Mouse (Mus musculus): ENCODE data around the gene Syne1. TPM values are rescaled to one million over a fixed set of nuclear protein-coding genes. Genes with fewer than 3 reads are reported as not detected.

Syne1 gene
- total RNA-seq, 2 experiments from 2014 or later: 56.2 to 61.6 TPM

GRCm38 (mm10) chr10:5032192-5033048 is 518.9 kb downstream of the Syne1 start:
- intact Hi-C loops (cut with DNase I): no loop called here
- no peak for DNase-seq

GRCm38 (mm10) chr10:5029883-5030282 is 521.4 kb downstream of the Syne1 start:
- intact Hi-C loops (cut with DNase I): no loop called here
- no peak for DNase-seq

- intact Hi-C loops (cut with DNase I): no loop called here
- DNase-seq: no peak
Observed at GRCm38 (mm10) chr10:5029161-5029560, 522.1 kb downstream of the Syne1 start.

DNA sequence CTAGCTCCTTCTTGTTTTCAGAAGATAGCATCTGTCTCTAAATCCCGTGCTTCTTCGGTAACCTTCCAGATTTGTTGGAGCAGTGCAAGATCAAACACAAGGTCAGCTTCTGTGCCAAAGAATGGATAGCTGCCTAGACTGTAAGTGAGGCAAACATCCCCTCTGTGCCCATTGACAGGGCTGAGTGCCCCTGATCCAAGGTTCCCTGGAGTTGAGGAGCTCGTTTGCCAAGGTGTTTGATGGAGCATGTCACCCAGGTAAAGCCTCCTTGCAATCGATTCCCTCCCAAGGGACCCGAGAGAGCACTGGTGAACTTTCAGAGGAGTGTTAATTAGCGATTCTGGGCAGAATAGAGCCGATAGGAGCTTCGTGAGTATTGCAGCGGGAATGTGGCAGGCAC is 523.0 kb downstream of the Syne1 start:
- intact Hi-C loops (cut with DNase I): no loop called here
- DNase-seq: no peak

DNA sequence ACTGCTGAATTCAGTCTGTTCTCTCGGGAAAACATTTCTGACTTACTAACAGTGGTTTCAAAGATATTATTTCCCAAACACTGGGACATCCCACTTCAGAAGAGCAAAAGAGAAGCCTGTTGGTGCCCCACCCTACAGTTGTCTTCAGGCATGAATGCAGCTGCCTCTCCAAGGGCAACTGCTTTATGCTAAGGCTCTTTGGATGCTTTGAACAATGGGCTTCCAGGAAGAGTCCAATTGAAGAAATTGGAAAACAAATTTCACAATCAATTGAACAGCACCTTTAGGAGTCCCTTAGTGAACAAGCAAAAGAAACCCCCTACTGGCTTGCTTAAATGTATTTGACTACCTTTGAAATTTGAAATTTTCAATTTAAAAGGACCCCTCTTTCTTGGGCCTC is 524.1 kb downstream of the Syne1 start:
- no peak for DNase-seq
- intact Hi-C loops (cut with DNase I): no loop called here

GRCm38 (mm10) chr10:5025906-5026305 is 525.4 kb downstream of the Syne1 start:
- no peak for DNase-seq
- intact Hi-C loops (cut with DNase I): no loop called here

GRCm38 (mm10) chr10:5017148-5017547 is 534.1 kb downstream of the Syne1 start:
- intact Hi-C loops (cut with DNase I): no loop called here
- DNase-seq: no peak

- no peak for DNase-seq
- intact Hi-C loops (cut with DNase I): no loop called here
Observed at GRCm38 (mm10) chr10:5014976-5015375, 536.3 kb downstream of the Syne1 start.

DNA sequence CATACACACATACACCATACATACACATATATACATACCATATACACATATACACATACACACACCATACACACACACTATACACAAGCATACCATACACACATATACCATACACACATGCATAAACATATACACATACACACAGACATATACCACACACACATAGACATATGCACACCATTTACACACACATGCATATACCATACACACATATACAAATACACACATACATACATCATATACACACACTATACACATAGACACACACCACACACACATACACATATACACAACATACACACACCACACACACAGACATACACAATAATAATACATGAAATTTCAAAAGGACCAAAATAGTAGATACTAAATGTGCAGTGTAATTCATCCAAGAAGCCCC is 539.3 kb downstream of the Syne1 start:
- intact Hi-C loops (cut with DNase I): no loop called here
- no peak for DNase-seq

- no peak for DNase-seq
Observed at GRCm38 (mm10) chr10:5008795-5009366, 542.4 kb downstream of the Syne1 start.

GRCm38 (mm10) chr10:4996592-4996991 is 554.7 kb downstream of the Syne1 start:
- intact Hi-C loops (cut with DNase I): loop anchor here (10.0 kb wide), 1 partner anchor 402 kb away; no protein-coding TSS in a partner anchor
- no peak for DNase-seq

More at GRCm38 (mm10) chr10:5008795-5009366, 542.4 kb downstream of the Syne1 start:
- intact Hi-C loops (cut with DNase I): no loop called here

GRCm38 (mm10) chr10:4993802-4994201 is 557.5 kb downstream of the Syne1 start:
- no peak for DNase-seq
- intact Hi-C loops (cut with DNase I): loop anchor here (10.0 kb wide), 1 partner anchor 399 kb away; no protein-coding TSS in a partner anchor

GRCm38 (mm10) chr10:4983919-4984318 is 567.4 kb downstream of the Syne1 start:
- intact Hi-C loops (cut with DNase I): no loop called here
- no peak for DNase-seq

DNA sequence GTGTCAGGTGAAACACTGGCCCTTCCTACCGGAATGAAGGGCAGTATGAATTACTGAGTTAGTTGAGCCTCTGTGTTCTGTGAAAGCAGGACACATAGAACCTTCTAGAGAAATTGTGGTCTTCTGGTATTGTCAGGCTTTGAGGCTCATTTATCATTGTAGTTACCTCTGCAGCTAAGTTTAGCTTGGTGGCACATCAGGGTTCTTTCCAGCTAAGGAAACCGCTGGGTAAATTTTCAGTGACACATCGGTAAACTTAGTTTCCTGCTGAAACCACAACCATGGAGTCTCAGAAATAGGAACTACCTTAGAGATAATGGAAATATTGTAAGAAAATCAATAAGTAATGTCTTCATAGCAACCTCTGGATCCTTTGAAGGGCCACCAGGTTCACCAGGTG is 573.9 kb downstream of the Syne1 start:
- intact Hi-C loops (cut with DNase I): no loop called here
- DNase-seq: no peak

GRCm38 (mm10) chr10:4976557-4976956 is 574.7 kb downstream of the Syne1 start:
- no peak for DNase-seq
- intact Hi-C loops (cut with DNase I): no loop called here

DNA sequence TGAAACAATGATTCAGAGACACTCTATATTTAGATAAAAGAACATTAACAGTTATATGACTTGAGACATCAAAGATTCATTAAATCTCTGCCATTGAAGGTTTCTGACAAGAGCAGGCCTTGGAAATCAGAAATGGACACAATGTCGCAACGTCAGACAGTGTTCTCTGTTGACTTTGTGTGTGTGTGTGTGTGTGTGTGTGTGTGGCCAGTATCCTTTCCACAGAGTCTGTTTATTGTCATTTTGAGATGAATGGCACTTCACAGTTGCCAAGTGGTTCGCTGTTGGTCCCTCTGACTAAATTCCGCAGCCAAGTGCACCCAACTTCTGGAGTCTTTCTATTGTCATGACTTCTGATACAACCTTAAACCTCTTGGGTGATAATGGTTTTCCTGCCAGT is 577.0 kb downstream of the Syne1 start:
- intact Hi-C loops (cut with DNase I): no loop called here
- DNase-seq: no peak

- intact Hi-C loops (cut with DNase I): no loop called here
- DNase-seq: no peak
Observed at GRCm38 (mm10) chr10:4972026-4972425, 579.3 kb downstream of the Syne1 start.

DNA sequence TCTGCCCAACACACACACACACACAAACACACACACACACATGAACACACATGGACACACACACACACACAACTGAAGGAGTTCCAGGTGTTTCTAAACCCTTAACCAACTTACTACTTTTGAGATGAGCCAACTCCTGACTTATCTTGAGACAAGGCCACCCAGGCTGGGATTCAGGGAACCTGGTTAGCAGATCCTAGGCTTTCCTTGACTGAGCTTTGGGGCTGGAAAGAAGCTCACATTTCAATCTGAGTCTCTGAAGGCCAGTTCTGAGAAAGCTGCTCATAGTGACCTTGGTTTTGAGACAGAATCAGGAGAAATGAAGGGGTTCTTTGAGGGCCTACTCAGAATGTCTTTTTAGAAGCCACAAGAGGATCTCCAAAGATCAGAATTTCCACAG is 579.7 kb downstream of the Syne1 start:
- intact Hi-C loops (cut with DNase I): no loop called here
- no peak for DNase-seq

- no peak for DNase-seq
- intact Hi-C loops (cut with DNase I): no loop called here
Observed at GRCm38 (mm10) chr10:4971156-4971555, 580.1 kb downstream of the Syne1 start.

Measured in heart, postnatal 36 days (tissue).